Mouse (Mus musculus) limb, embryonic 10.5 days (tissue): ENCODE measurements around the gene Mettl11b. TPM values are rescaled to one million over a fixed set of nuclear protein-coding genes. Genes with fewer than 3 reads are reported as not detected.

Experiments used
- DNase-seq: peaks from one replicate; pipeline ENCODE4 v3.0.0-alpha.2; 2017; ENCODE audit warnings: low spot score
- H3K27ac ChIP-seq: fragments of 300-500 bp; sonication (generic); 2 replicates; pipeline ENCODE4 v1.5.1; 2016; ENCODE audit warnings: mild to moderate bottlenecking
- H3K27me3 ChIP-seq: fragments of 300-500 bp; sonication (generic); 2 replicates; pipeline ENCODE4 v1.6.1; 2016; ENCODE audit warnings: low read depth, mild to moderate bottlenecking; ENCODE audit not compliant: poor library complexity, severe bottlenecking
- H3K36me3 ChIP-seq: fragments of 300-500 bp; sonication (generic); 2 replicates; pipeline ENCODE4 v1.6.1; 2016; ENCODE audit warnings: mild to moderate bottlenecking, moderate library complexity
- H3K4me1 ChIP-seq: fragments of 300-500 bp; sonication (generic); 2 replicates; pipeline ENCODE4 v1.6.1; 2016
- H3K4me3 ChIP-seq: fragments of 300-500 bp; sonication (generic); 2 replicates; pipeline ENCODE4 v1.5.1; 2016; ENCODE audit warnings: mild to moderate bottlenecking, moderate library complexity
- H3K9me3 ChIP-seq: fragments of 300-500 bp; sonication (generic); replicated peaks from 2 replicates; pipeline ENCODE4 v1.6.1; 2016; ENCODE audit warnings: mild to moderate bottlenecking
- WGBS: fragments of 180-500 bp; shearing (Covaris S2); methylation state at CpG from one replicate; pipeline ENCODE4 v1.1.7; 2016; 5-methylcytosine and 5-hydroxymethylcytosine counted together
- polyA plus RNA-seq: library from polyadenylated mRNA; unstranded; fragments of >200 nt; fragmentation: Nextera tagmentation; extraction: Ambion mirVana; gene quantifications from 2 replicates; pipeline ENCODE4 v1.2.1, GENCODE M21; 2016

Mettl11b gene
- polyA plus RNA-seq, 1 experiment from 2014 or later = 0.08 TPM

- peaks cover 34% of the 10 kb centered on the region for H3K4me1 ChIP-seq
- H3K27ac ChIP-seq = peak overlapping the region; percentile 76
- H3K9me3 ChIP-seq = no peaks in the 10 kb centered on the region
- DNase-seq = no peak
- H3K4me3 ChIP-seq = no peak overlapping the region
- WGBS = 62% methylated on average over 3 of the region's 3 CpGs
- H3K27me3 ChIP-seq = no peaks in the 10 kb centered on the region
- no peaks in the 10 kb centered on the region for H3K36me3 ChIP-seq
Observed at GRCm38 (mm10) chr1:163682127-163682526, 42.9 kb downstream of the Mettl11b start.

DNA sequence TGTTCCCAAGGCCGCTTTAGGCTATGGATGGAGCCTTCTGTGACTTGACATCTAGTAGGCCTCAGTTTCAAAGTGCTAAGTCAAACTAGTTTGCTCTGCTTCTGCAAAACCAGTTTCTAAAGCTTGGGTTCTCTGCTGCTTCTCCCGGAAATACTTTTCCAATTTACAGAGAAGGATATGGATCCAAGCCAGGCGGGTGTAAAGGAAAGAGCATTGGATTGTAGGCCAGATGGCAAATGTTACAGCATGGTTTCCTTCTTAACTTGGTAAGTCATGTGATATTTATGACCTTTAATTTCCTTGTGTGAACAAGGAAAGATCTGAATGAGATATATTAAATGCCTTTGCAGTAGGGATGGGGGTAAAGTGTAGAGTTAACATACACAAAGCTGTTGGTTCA lies 52.2 kb downstream of the Mettl11b start:
- H3K4me3 ChIP-seq = no peak overlapping the region
- H3K36me3 ChIP-seq = no peaks in the 10 kb centered on the region
- H3K9me3 ChIP-seq = no peaks in the 10 kb centered on the region
- H3K27me3 ChIP-seq = no peaks in the 10 kb centered on the region
- H3K27ac ChIP-seq = no peak overlapping the region
- DNase-seq = no peak
- peaks cover 20% of the 10 kb centered on the region for H3K4me1 ChIP-seq
- WGBS = 93% methylated on average over 3 of the region's 3 CpGs

DNA sequence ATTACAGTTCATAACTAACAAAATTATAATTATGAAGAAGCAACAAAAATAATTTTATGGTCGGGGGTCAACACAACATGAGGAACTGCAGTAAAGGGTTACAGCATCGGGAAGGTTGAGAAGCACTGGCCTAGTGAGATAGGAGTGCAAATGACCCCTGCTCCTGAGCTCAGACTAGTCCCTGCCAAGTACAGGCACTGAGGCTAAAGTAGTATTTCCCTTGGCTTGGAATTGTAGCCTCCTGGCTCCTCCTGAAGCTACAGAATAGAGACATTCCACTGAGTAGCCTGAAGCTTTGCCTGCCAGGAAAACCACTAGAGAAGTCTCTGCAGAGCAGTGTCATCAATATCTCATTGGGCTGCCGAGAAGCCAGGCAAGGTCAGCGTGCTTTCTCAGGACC lies 53.7 kb downstream of the Mettl11b start:
- Histone ChIP-seq H3K27me3 (no peaks in the 10 kb centered on the region), H3K9me3 (no peaks in the 10 kb centered on the region), H3K36me3 (no peaks in the 10 kb centered on the region), H3K4me1 (peaks cover 20% of the 10 kb centered on the region), H3K4me3 (no peak overlapping the region), H3K27ac (peak overlapping the region; percentile 80)
- DNase-seq = no peak
- 70% methylated on average over 4 of the region's 4 CpGs for WGBS

GRCm38 (mm10) chr1:163670702-163671101 lies 54.3 kb downstream of the Mettl11b start:
- Histone ChIP-seq H3K36me3 (no peaks in the 10 kb centered on the region), H3K4me1 (peaks cover 20% of the 10 kb centered on the region), H3K9me3 (no peaks in the 10 kb centered on the region), H3K27me3 (no peaks in the 10 kb centered on the region), H3K4me3 (no peak overlapping the region), H3K27ac (peak overlapping the region; percentile 80)
- peak; percentile 53 for DNase-seq
- WGBS = 12% methylated on average over 4 of the region's 4 CpGs

- 89% methylated on average over 4 of the region's 4 CpGs for WGBS
- H3K4me3 ChIP-seq = no peak overlapping the region
- no peak for DNase-seq
Observed at GRCm38 (mm10) chr1:163669936-163670335, 55.1 kb downstream of the Mettl11b start.

DNA sequence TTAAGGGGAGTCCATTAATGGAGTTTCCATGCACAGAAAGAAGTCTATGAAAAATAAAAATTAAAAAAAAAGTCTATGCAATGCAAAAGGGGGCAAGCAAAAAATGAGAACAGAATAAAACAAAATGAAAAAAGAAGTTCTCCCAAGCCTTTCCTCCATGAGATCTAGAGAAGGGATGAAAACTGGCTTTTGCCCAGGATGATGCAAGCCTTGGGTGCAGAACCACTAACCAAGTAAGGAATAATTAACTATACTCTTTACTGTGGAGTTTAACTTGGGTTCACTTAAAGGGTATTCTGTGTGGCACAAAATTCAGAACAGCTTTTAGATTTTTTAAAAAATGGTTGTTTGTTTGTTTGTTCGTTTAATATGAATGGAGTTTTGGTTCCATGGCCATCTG lies 62.6 kb downstream of the Mettl11b start:
- Histone ChIP-seq H3K4me1 (peaks cover 30% of the 10 kb centered on the region), H3K4me3 (no peak overlapping the region), H3K27me3 (no peaks in the 10 kb centered on the region), H3K9me3 (no peaks in the 10 kb centered on the region), H3K36me3 (no peaks in the 10 kb centered on the region), H3K27ac (no peak overlapping the region)
- 78% methylated on average over 1 of the region's 1 CpGs for WGBS
- no peak for DNase-seq

More at GRCm38 (mm10) chr1:163669936-163670335, 55.1 kb downstream of the Mettl11b start:
- peaks cover 20% of the 10 kb centered on the region for H3K4me1 ChIP-seq
- H3K36me3 ChIP-seq = no peaks in the 10 kb centered on the region
- peak overlapping the region; percentile 80 for H3K27ac ChIP-seq
- H3K9me3 ChIP-seq = no peaks in the 10 kb centered on the region
- H3K27me3 ChIP-seq = no peaks in the 10 kb centered on the region

DNA sequence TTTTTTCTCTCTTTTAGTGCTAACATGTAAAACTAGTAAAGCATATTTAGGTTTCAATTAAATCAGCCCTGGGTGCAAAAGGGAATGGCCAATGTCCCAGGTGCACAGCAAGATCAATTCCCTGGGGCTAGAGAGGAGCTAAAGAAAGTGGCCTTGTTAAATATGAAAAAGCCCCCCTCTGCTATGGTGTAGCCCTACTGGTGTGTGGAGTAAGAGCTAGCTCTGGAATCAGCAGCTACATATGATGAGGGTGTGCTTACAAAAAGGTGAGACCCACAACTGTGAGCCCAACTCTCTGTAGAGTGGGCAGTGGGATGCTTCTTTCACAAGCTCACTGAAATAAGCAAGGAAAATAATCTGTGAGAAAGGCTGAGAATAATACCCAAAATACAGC lies 66.5 kb downstream of the Mettl11b start:
- H3K27ac ChIP-seq = peak overlapping the region; percentile 27; the same call in 1 of the 2 replicates
- no peak overlapping the region for H3K4me3 ChIP-seq
- no peaks in the 10 kb centered on the region for H3K36me3 ChIP-seq
- peak; percentile 34 for DNase-seq
- H3K4me1 ChIP-seq = peaks cover 40% of the 10 kb centered on the region
- no peaks in the 10 kb centered on the region for H3K27me3 ChIP-seq
- H3K9me3 ChIP-seq = no peaks in the 10 kb centered on the region

DNA sequence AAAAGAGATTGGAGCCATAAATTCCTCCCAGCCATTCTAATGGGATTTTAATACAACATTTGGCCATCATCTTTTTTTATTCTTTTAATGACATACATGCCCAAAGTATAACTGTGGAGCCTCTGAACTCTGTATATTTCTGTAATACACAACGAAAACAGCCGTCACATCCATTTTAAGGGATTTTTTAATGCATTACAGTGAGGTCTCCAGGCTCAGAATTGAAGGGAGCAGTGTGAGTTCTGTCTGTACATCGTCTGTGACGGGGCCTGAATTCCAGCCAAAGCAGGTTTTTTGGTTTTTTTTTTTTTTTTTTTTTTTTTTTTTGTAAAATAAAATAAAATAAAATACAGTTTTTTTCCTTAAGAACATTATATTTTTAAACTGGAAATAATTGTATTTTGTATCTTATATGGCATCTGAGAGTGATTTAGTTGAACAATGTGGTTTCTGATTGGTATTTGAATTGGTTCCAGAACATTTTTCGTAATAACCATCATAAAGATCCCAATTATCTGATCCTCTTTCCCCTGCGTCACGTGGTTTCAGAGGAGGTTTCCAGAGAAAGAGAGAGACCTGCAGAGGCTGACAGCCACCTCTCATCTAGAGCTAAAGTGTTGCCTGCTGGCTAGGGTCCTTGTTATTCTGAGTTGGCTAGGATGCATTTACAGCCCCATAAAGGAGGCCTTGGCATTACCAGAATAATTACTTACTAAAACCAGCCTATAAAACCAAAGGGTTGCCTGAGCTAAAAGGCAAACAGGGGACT lies 67.1 kb downstream of the Mettl11b start:
- Histone ChIP-seq H3K4me1 (peaks cover 40% of the 10 kb centered on the region), H3K9me3 (no peaks in the 10 kb centered on the region), H3K4me3 (no peak overlapping the region), H3K27ac (peak overlapping the region; percentile 57; the same call in 1 of the 2 replicates), H3K36me3 (no peaks in the 10 kb centered on the region), H3K27me3 (no peaks in the 10 kb centered on the region)
- 52% methylated on average over 7 of the region's 7 CpGs for WGBS
- DNase-seq = peak; percentile 43

GRCm38 (mm10) chr1:163657056-163657455 lies 68.0 kb downstream of the Mettl11b start:
- no peak overlapping the region for H3K4me3 ChIP-seq
- H3K4me1 ChIP-seq = peaks cover 40% of the 10 kb centered on the region
- H3K27me3 ChIP-seq = no peaks in the 10 kb centered on the region
- peak overlapping the region; percentile 57; the same call in 1 of the 2 replicates for H3K27ac ChIP-seq
- 67% methylated on average over 2 of the region's 2 CpGs for WGBS
- H3K36me3 ChIP-seq = no peaks in the 10 kb centered on the region
- DNase-seq = no peak
- no peaks in the 10 kb centered on the region for H3K9me3 ChIP-seq

- DNase-seq = no peak
- Histone ChIP-seq H3K36me3 (no peaks in the 10 kb centered on the region), H3K27ac (0 out of 2 replicates have a peak overlapping the region, but pooled peaks have one; percentile 0), H3K27me3 (no peaks in the 10 kb centered on the region), H3K4me3 (no peak overlapping the region), H3K4me1 (peaks cover 42% of the 10 kb centered on the region), H3K9me3 (no peaks in the 10 kb centered on the region)
- WGBS = 90% methylated on average over 5 of the region's 5 CpGs
Observed at GRCm38 (mm10) chr1:163656432-163656831, 68.6 kb downstream of the Mettl11b start.

Other genes with a start within 250 kb of the Mettl11b start
- gene Kifap3, start 54.4 kb upstream of the Mettl11b start, polyA plus RNA-seq = 28.0 and 39.7 TPM in 2 replicates
- 17.9 and 21.1 TPM in 2 replicates for gene Scyl3, start 203.9 kb upstream of the Mettl11b start, polyA plus RNA-seq